ENCODE assay signal across 18 mouse cellular contexts in genomic region chr10:26567613-26568012, GRCm38 (mm10).
DNase-seq lines count a peak whose midpoint lies in the region; ATAC-seq and TF ChIP-seq lines count a peak whose summit lies in the region.
"Had no signal": no experiment of that assay in that cellular context is flagged by ENCODE, and none has a peak within 500 bp of the region (broad histone marks: within the 10 kb centered on the region; RNA-seq: fewer than 3 reads in every experiment).

No protein-coding gene starts in this region.

- peak; percentile 15 for DNase-seq in hindbrain, postnatal 0 days (ENCODE audit: low spot score)
- DNase-seq in 416B (ENCODE audit: low read depth) (peak; percentile 28), CH12.LX (ENCODE audit: extremely low read depth) (peak; percentile 45)
- peak; percentile 35 for DNase-seq in embryonic facial prominence, embryonic 14.5 days (ENCODE audit: low spot score)
- no peak for DNase-seq in thymus, postnatal 36 days
- DNase-seq in left cerebral cortex, adult 8-10 months (ENCODE audit: low spot score in 2 of 2): no peak
- DNase-seq: adrenal gland, postnatal 14 days; cerebellum, adult 18-20 months; gastrocnemius, postnatal 10 days; kidney, postnatal 14 days; lung, postnatal 4 days; right cerebral cortex, postnatal 25 days had no signal

- dilution Hi-C loops in CH12.LX (cut with MboI; ENCODE audit: extremely low pct_ligation_motif_present, extremely low pct_unique_long_range_greater_than_20kb, low sequenced_read_pairs): no loop called here

- H3K27me3 ChIP-seq in hindbrain, postnatal 0 days (ENCODE audit: insufficient read depth, low read length): no peaks in the 10 kb centered on the region
- no peaks in the 10 kb centered on the region for H3K27me3 ChIP-seq in hindbrain, embryonic 13.5 days
- no peaks in the 10 kb centered on the region for H3K27me3 ChIP-seq in CH12.LX (replicated peaks)
- no peaks in the 10 kb centered on the region for H3K27me3 ChIP-seq in embryonic facial prominence, embryonic 14.5 days (replicated peaks; ENCODE audit: control insufficient read depth, insufficient read depth, low read length)
- H3K27me3 ChIP-seq: midbrain, embryonic 12.5 days had no signal

- TF ChIP-seq EP300 in CH12.LX (IDR thresholded peaks at IDR 0.05; ENCODE audit: low read length): no peak

- in situ Hi-C loops in CH12.LX (cut with MboI; ENCODE audit: low pct_ligation_motif_present, low pct_unique_long_range_greater_than_20kb, low sequenced_read_pairs): no loop called here

- TF ChIP-seq RAD21 in CH12.LX (IDR thresholded peaks at IDR 0.05; ENCODE audit: low read depth, low read length): no peak

- no peak overlapping the region for H3K27ac ChIP-seq in hindbrain, postnatal 0 days
- H3K27ac ChIP-seq in hindbrain, embryonic 13.5 days: no peak overlapping the region
- no peak overlapping the region for H3K27ac ChIP-seq in CH12.LX (ENCODE audit: insufficient read depth, low read depth)
- H3K27ac ChIP-seq in embryonic facial prominence, embryonic 14.5 days (replicated peaks; ENCODE audit: low read depth, low read length): no peak overlapping the region
- H3K27ac ChIP-seq: hindbrain, embryonic 14.5 days; midbrain, embryonic 12.5 days had no signal

- H3K4me2 ChIP-seq in hindbrain, postnatal 0 days (ENCODE audit: low read depth, low read length): no peak overlapping the region
- no peak overlapping the region for H3K4me2 ChIP-seq in hindbrain, embryonic 13.5 days
- no peak overlapping the region for H3K4me2 ChIP-seq in CH12.LX (ENCODE audit: insufficient read depth, low read depth, poor library complexity, severe bottlenecking)
- no peak overlapping the region for H3K4me2 ChIP-seq in embryonic facial prominence, embryonic 14.5 days (ENCODE audit: low read depth, low read length)
- H3K4me2 ChIP-seq: hindbrain, embryonic 14.5 days; midbrain, embryonic 12.5 days had no signal

- TF ChIP-seq CTCF in hindbrain, postnatal 0 days (IDR thresholded peaks at IDR 0.05; ENCODE audit: low read depth): no peak
- TF ChIP-seq CTCF in CH12.LX (conservative IDR thresholded peaks at IDR 0.05 in 1 of 2, IDR thresholded peaks at IDR 0.05 in 1 of 2; ENCODE audit: low read depth in 2 of 2, low read length in 2 of 2): no peak

- H3K4me1 ChIP-seq in hindbrain, postnatal 0 days (ENCODE audit: insufficient read depth, low read length): no peaks in the 10 kb centered on the region
- H3K4me1 ChIP-seq in hindbrain, embryonic 13.5 days (replicated peaks): no peaks in the 10 kb centered on the region
- H3K4me1 ChIP-seq in CH12.LX (ENCODE audit: control insufficient read depth in 1 of 2, insufficient read depth in 2 of 2): peaks cover 0 to 12% of the 10 kb centered on the region in 2 experiments; a peak in 2 of 4 replicates
- H3K4me1 ChIP-seq in embryonic facial prominence, embryonic 14.5 days (ENCODE audit: control insufficient read depth, insufficient read depth, low read length): 0 out of 2 replicates have a peak, but pooled peaks cover 7% of the 10 kb centered on the region
- H3K4me1 ChIP-seq: midbrain, embryonic 12.5 days had no signal

- H3K9ac ChIP-seq in hindbrain, postnatal 0 days (replicated peaks; ENCODE audit: low read length): no peak overlapping the region
- no peak overlapping the region for H3K9ac ChIP-seq in hindbrain, embryonic 13.5 days
- no peak overlapping the region for H3K9ac ChIP-seq in CH12.LX (ENCODE audit: insufficient read depth, low read depth)
- no peak overlapping the region for H3K9ac ChIP-seq in embryonic facial prominence, embryonic 14.5 days (ENCODE audit: low read depth, low read length)
- H3K9ac ChIP-seq: hindbrain, embryonic 14.5 days; midbrain, embryonic 12.5 days had no signal

- no peaks in the 10 kb centered on the region for H3K9me3 ChIP-seq in hindbrain, postnatal 0 days (ENCODE audit: low read length)
- no peaks in the 10 kb centered on the region for H3K9me3 ChIP-seq in hindbrain, embryonic 13.5 days
- peaks cover 4% of the 10 kb centered on the region for H3K9me3 ChIP-seq in CH12.LX (replicated peaks; ENCODE audit: low read length)
- H3K9me3 ChIP-seq in embryonic facial prominence, embryonic 14.5 days (ENCODE audit: control insufficient read depth, low read length): no peaks in the 10 kb centered on the region
- H3K9me3 ChIP-seq: midbrain, embryonic 12.5 days had no signal

- WGBS in hindbrain, postnatal 0 days: 78% methylated on average over 4 of the region's 4 CpGs
- WGBS in hindbrain, embryonic 13.5 days: 80% methylated on average over 4 of the region's 4 CpGs
- 59% methylated on average over 4 of the region's 4 CpGs for WGBS in embryonic facial prominence, embryonic 14.5 days

- H3K79me2 ChIP-seq in CH12.LX (replicated peaks; ENCODE audit: control insufficient read depth, extremely low read depth, insufficient read depth, poor library complexity, severe bottlenecking): no peaks in the 10 kb centered on the region

- H3K4me3 ChIP-seq in hindbrain, postnatal 0 days (ENCODE audit: low read length): no peak overlapping the region
- H3K4me3 ChIP-seq in hindbrain, embryonic 13.5 days: no peak overlapping the region
- H3K4me3 ChIP-seq in CH12.LX (replicated peaks in 1 of 3; ENCODE audit: low read depth in 2 of 3, low read length in 2 of 3, poor library complexity in 1 of 3): no peak overlapping the region
- no peak overlapping the region for H3K4me3 ChIP-seq in embryonic facial prominence, embryonic 14.5 days (ENCODE audit: low read depth, low read length)
- H3K4me3 ChIP-seq: midbrain, embryonic 12.5 days had no signal

- ATAC-seq in hindbrain, postnatal 0 days: peak; percentile 69
- no peak for ATAC-seq in hindbrain, embryonic 13.5 days (ENCODE audit: low FRiP score)
- ATAC-seq in embryonic facial prominence, embryonic 14.5 days (ENCODE audit: low read depth): no peak
- ATAC-seq: activated CD4-positive, CD25-positive, alpha-beta regulatory T cell, adult 4 months; CD4-positive, CD25-positive, alpha-beta regulatory T cell, adult 4 months; intestine, postnatal 0 days had no signal

- H3K36me3 ChIP-seq in hindbrain, postnatal 0 days (ENCODE audit: insufficient read depth, low read length): no peaks in the 10 kb centered on the region
- no peaks in the 10 kb centered on the region for H3K36me3 ChIP-seq in hindbrain, embryonic 13.5 days
- no peaks in the 10 kb centered on the region for H3K36me3 ChIP-seq in CH12.LX (replicated peaks in 1 of 2; ENCODE audit: control insufficient read depth in 1 of 2, insufficient read depth in 1 of 2, low read length in 1 of 2)
- no peaks in the 10 kb centered on the region for H3K36me3 ChIP-seq in embryonic facial prominence, embryonic 14.5 days (ENCODE audit: control insufficient read depth, insufficient read depth, low read length)
- H3K36me3 ChIP-seq: midbrain, embryonic 12.5 days had no signal

- no peak for TF ChIP-seq POLR2A in CH12.LX (IDR thresholded peaks at IDR 0.05; ENCODE audit: low read depth, low read length)

TF ChIP-seq in CH12.LX, 34 proteins besides CTCF, POLR2A, EP300 and RAD21:
- TF ChIP-seq USF2 (conservative IDR thresholded peaks at IDR 0.05; ENCODE audit: low read depth, low read length) (no peak), E2F4 (IDR thresholded peaks at IDR 0.05; ENCODE audit: insufficient replicate concordance, low read depth, low read length) (no peak), UBTF (IDR thresholded peaks at IDR 0.05; ENCODE audit: low read depth, low read length) (no peak), ETS1 (conservative IDR thresholded peaks at IDR 0.05; ENCODE audit: low read depth, low read length) (no peak), RCOR1 (conservative IDR thresholded peaks at IDR 0.05; ENCODE audit: low read depth, low read length) (no peak), ZC3H11A (IDR thresholded peaks at IDR 0.05; ENCODE audit: low read depth, low read length) (no peak), PAX5 (IDR thresholded peaks at IDR 0.05; ENCODE audit: low read length) (no peak), TCF12 (IDR thresholded peaks at IDR 0.05; ENCODE audit: low read depth, low read length) (no peak), TBP (conservative IDR thresholded peaks at IDR 0.05; ENCODE audit: low read depth, low read length) (no peak), ZMIZ1 (IDR thresholded peaks at IDR 0.05; ENCODE audit: low read depth, low read length) (no peak), IRF4 (IDR thresholded peaks at IDR 0.05; ENCODE audit: low read depth, low read length) (no peak), MXI1 (IDR thresholded peaks at IDR 0.05; ENCODE audit: low read depth, low read length) (no peak), MAFK (IDR thresholded peaks at IDR 0.05; ENCODE audit: insufficient replicate concordance, low read length) (no peak), NRF1 (IDR thresholded peaks at IDR 0.05; ENCODE audit: low read depth, low read length) (no peak), ZKSCAN1 (IDR thresholded peaks at IDR 0.05; ENCODE audit: borderline replicate concordance, low read depth, low read length) (no peak), MYC (IDR thresholded peaks at IDR 0.05; ENCODE audit: low read depth, low read length) (no peak)

Comparison
In these comparisons a context has a peak if more than half of its experiments do, and no peak if none do; other contexts are left out.
1. DNase-seq: peak in hindbrain, postnatal 0 days (single experiment), 416B (single experiment), CH12.LX (single experiment) and embryonic facial prominence, embryonic 14.5 days (single experiment); none in thymus, postnatal 36 days (0 of 2) and left cerebral cortex, adult 8-10 months (0 of 2).